Mouse (Mus musculus): ENCODE measurements around the gene E330014E10Rik.
"Not testable (repeated sequence)": the region's sequence is repeated elsewhere in the genome, so short reads cannot be mapped to it uniquely, and the experiment has no call there.

Gene E330014E10Rik

DNA sequence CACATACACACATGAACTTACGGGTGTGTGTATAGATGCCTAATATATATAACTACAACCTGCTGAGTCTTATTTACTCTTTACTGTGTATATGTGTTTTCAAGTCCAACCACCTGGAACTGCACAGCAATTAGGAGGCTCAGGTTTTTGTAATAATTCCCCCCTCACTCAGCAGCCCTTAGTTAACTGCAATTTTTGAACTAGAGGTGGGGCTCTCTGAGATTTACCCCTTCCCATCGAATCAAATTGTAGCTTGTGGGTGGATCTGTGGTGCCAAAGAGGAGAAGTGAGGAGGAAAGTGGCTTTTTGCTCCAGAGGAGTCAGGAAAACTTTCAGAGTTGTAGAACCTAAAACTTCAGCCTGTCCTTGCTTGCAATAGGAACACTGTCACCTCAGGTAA, at the start of gene E330014E10Rik:
TSS of gene E330014E10Rik (plus strand) at position 301 of the 400 bp plus-strand sequence.
- not testable (repeated sequence) for DNase-seq (ENCODE audit: low spot score)

GRCm38 (mm10) chr5:95736073-95736472, 39.7 kb upstream of the E330014E10Rik start, which contains the start of gene Gm7978:
Gm7978 (minus strand) TSS chr5:95736173.
- not testable (repeated sequence) for DNase-seq (ENCODE audit: low spot score)

- not testable (repeated sequence) for DNase-seq (ENCODE audit: low spot score)
These were observed 34.1 kb upstream of the E330014E10Rik start, which contains the start of gene Gm7982 for GRCm38 (mm10) chr5:95741714-95742113. Gm7982 (plus strand) TSS chr5:95742014.

DNA sequence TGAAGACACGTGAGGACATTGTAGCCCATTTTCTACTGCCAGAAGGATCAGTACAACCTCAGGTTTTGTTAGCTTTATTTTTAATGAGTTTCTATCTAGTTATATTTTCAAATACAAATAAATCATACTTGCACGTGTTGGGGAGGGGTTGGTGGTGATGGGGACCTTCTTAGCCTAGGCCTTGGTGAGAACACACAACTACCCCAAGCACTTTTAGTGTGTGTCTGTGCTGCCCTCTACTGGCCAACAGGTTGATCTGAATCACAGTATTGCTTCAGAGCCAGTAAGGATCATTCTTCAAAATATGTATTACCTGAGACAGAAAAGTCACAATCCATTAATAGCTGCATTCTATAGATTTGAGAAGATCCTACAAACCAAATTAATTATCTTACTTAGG, 35.1 kb downstream of the E330014E10Rik start:
- not testable (repeated sequence) for DNase-seq (ENCODE audit: low spot score)

- no peak for DNase-seq (ENCODE audit: low spot score)
These were observed 60.8 kb downstream of the E330014E10Rik start for GRCm38 (mm10) chr5:95836580-95836979.

DNA sequence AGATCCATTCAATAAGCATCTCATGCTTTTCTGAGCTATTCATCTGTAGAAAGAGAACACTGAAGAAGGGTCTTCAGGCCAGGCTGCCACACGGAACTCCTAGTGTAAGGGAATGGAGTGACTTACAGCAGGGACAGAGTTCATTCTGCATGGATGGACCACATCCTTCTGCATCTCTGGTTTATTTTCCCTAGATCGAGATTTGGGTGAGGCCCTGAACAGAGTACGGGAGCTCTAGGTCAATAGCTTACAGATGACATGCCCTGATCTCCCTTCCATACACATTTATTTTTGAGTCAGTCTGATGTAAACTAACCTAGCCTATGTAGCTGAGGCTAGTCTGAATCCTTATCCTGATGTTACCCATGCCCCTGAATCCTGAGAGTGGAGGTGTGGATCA, 78.2 kb downstream of the E330014E10Rik start:
- no peak for DNase-seq (ENCODE audit: low spot score)

All from embryo, embryonic 10 days (tissue).